Mouse (Mus musculus) layer of hippocampus, postnatal 36 days (tissue): ENCODE data around the gene Adamts17. TPM values are rescaled to one million over a fixed set of nuclear protein-coding genes. Genes with fewer than 3 reads are reported as not detected.

ENCODE experiments used
- DNase-seq, 2 experiments: peaks; one replicate each; pipeline ENCODE4 v3.0.0; 2022
- total RNA-seq, 2 experiments: library from RNA; stranded (reverse); gene quantifications; 2 replicates each; pipeline ENCODE4 v1.2.3; 2021

Adamts17 gene
- total RNA-seq, 2 experiments from 2014 or later = 24.9 to 30.4 TPM

DNA sequence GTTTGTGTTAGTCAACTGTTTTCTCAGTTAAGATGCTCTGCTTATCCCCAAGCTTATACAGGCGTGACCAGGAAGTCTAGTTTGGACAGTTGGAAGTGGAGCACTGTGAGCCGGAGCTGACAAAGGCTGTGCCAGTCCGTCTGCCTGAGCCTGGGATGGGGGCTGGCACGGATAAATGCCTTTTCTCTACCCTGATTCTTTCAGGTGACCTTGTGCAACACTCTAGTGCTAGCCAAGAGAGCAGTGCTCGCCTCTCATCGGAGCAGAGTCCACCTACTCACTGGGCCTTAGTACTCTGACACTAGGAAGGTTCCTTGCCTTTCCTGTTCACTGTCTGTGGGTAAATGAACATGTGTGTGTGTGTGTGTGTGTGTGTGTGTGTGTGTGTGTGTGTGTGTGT is 95.5 kb downstream of the Adamts17 start:
- DNase-seq = no peak

GRCm38 (mm10) chr7:66936042-66936755 is 96.7 kb downstream of the Adamts17 start:
- no peak for DNase-seq

GRCm38 (mm10) chr7:66936911-66937310 is 97.4 kb downstream of the Adamts17 start:
- no peak for DNase-seq

- no peak for DNase-seq
Measured at GRCm38 (mm10) chr7:66938988-66939783, 99.7 kb downstream of the Adamts17 start.

DNA sequence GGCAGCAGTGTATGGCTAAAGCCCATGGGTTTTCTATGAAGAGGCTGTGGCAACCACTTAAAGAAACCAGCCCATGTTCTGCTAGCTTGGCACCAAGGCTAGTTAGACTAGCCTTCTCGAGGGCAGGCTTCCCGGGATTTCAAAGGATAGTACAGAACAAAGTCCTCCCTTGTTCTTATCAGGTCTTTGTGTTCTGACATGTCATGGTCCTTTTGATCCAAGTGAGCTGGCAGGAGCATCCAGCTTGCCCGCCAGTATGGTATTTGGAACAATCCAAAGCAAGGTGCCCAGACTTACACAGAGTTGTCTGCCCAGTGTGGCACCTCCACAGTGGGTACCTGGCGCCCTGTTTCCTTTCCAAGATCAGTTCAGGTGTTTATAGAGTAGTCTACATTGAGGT is 101.2 kb downstream of the Adamts17 start:
- no peak for DNase-seq

GRCm38 (mm10) chr7:66949006-66949405 is 109.5 kb downstream of the Adamts17 start:
- no peak for DNase-seq

- DNase-seq = no peak
Measured at GRCm38 (mm10) chr7:66952921-66953320, 113.4 kb downstream of the Adamts17 start.

DNA sequence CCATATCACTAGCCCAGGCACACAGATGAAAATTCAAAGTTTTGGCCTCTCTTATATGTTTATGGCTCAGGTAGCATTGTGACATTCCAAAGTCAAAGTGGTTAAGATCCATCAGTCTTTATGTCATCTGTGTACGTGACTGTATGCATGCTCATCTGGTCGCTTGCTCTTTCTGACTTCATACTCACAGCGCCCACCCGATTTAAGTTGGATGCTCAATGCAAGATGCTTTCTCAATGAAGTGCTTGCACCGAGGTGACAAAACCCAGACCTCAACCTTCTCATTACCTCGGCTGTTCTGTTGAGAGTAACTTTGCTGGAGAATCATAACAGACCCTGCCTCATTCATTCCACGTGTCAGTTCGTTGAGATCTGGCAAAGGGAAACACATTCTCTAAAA is 114.5 kb downstream of the Adamts17 start:
- DNase-seq = no peak

GRCm38 (mm10) chr7:66954723-66955122 is 115.2 kb downstream of the Adamts17 start:
- DNase-seq = no peak

- no peak for DNase-seq
Measured at GRCm38 (mm10) chr7:66955455-66955919, 116.0 kb downstream of the Adamts17 start.

GRCm38 (mm10) chr7:66955978-66956377 is 116.4 kb downstream of the Adamts17 start:
- DNase-seq = no peak

DNA sequence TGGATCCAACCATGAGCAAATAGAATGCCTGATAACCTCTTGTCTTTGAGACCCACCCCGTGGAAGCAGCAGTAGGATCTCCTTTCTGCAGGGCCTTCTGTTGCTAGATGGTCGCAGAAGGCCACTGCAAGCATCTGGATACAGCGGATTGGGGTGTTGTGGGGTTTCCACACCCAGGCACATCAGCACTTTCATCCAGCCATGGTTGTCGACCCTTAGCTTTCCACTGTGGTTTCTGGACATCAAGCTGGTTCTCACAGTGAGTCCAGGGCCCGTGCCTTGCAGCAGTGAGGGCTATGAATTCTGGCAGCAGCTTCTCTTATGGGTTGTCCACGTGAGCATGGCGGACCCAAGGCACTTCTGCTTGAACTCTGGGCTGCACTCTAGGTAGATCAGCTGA is 118.2 kb downstream of the Adamts17 start:
- no peak for DNase-seq

DNA sequence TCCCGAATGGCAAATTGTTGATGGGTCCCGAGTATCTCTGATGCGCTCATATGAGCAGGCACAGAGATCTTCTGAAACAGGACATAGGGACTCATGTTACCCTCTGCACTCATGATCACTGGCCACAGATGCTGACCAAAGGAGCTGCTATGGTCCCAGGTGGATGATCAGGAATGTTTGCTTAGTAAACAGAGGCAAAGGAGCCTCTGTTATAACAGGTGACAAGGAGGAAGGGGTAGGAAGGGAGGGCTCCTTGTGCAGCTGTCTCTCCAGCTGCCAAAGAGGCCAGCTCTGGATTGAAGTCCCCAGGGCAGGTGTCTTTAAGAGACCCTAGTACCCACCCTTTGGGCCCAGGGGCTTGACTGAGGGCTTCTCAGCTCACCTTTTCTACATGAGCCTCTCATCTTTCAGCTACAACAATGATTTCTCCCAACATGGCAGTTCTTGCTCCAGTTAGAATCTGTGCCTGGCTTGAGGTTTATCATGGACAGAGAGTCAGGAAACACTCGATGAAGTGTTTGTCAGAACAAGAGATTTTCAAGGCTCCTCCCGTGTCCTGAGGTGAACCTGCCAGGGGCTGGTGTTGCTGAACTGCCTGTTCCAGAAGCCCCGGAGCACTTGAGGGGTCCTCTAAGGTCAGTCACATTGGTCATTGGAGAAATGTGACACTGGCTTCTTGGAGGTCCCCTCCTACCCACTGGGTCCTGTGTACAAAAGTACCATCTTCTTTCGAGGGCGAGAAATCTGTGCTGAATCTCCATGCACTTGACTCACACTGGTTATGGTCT is 120.9 kb downstream of the Adamts17 start:
- no peak for DNase-seq

- no peak for DNase-seq
Measured at GRCm38 (mm10) chr7:66962736-66963135, 123.2 kb downstream of the Adamts17 start.

DNA sequence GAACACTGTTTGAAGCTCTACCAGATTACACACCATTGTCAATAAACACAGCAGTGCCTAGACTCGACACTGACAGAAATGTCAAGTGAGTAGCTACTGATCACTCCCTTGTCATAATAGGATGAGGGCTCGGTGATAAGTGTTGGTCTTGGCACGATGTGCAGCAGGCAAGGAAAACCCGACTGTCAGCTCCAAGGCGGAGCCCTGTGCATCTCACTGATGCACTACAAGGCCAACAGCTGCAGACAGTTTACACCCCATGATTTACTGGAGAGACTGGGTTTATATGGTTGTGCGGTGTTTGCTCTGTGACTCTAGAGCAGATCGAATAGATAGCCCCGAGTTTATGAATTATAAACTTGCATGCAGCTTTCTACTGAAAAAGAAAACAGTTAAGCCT is 124.0 kb downstream of the Adamts17 start:
- DNase-seq = no peak

- no peak for DNase-seq
Measured at GRCm38 (mm10) chr7:66966541-66967205, 127.1 kb downstream of the Adamts17 start.

DNA sequence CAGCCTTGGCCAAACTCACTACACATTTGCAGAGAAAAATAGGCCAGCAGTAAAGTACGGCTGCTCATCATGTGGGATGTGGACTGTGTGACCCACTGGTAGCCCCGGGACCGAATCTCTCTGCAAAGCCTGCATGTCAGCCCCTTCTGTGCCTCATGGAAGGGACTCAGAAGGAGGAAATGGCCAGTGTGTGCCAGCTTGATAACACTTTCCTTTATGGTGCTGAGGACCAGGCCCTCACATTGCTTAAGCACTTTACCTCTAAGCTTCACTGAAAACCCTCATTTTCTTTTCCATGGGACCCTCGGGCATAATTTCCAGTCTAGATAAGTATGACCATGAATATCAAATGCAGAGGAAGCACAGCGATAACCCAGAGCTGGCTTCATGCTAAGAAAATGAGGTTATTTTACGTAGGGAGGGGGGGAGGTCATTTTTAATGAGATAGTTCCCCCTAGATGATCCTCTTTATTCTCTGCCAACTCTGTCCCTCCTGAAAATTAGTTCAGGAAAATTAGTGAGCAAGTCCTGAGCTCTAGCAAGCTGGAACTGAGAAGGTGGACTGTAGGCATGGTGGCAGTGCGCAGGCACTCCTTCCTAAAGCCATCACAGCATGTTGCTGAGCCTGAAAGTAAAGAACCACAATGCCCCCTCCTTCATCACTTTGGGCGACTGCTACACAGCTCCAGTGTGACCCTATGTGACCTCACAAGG is 127.8 kb downstream of the Adamts17 start:
- DNase-seq = no peak

DNA sequence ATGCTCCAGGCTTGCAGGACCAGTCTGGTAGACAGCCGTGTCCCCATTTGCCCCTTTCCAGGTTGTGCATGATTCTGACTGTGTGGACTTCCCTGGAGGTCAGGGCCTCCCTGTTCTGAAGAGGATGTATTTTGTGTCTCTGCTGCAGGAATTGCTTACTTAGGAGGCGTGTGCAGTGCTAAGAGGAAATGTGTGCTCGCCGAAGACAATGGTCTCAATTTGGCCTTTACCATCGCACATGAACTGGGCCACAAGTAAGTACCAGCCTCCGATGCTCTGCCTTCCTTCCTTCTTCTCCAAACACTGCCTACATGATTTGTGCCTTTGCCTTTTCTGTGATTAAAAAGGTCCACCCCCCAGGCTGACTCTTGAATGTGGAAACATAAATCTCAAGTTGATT is 129.1 kb downstream of the Adamts17 start:
- DNase-seq = no peak

- DNase-seq = no peak
Measured at GRCm38 (mm10) chr7:66969199-66969598, 129.7 kb downstream of the Adamts17 start.

GRCm38 (mm10) chr7:66970235-66970634 is 130.7 kb downstream of the Adamts17 start:
- no peak for DNase-seq

GRCm38 (mm10) chr7:66970974-66971373 is 131.4 kb downstream of the Adamts17 start:
- no peak for DNase-seq

DNA sequence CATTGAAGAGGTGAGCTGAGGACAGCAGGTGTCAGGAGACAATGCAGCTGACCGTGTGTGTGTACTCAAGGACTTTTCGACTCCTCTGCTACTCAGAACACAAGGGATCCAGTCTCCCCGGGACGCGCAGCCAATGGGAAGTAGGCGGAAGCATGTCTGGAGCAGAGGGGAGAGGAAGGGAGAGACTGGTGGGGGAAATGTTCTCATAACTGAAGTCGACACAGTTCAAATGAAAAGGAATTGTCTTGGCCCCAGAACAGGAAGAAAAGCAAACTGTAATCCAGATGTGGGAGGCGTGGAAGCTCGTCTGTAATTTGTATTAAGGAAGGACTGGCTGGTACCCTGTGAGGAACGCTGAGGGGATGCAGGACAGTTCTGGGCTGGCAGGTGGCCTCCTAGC is 135.3 kb downstream of the Adamts17 start:
- no peak for DNase-seq
